Mouse (Mus musculus): ENCODE data around the gene Nmi.

DNA sequence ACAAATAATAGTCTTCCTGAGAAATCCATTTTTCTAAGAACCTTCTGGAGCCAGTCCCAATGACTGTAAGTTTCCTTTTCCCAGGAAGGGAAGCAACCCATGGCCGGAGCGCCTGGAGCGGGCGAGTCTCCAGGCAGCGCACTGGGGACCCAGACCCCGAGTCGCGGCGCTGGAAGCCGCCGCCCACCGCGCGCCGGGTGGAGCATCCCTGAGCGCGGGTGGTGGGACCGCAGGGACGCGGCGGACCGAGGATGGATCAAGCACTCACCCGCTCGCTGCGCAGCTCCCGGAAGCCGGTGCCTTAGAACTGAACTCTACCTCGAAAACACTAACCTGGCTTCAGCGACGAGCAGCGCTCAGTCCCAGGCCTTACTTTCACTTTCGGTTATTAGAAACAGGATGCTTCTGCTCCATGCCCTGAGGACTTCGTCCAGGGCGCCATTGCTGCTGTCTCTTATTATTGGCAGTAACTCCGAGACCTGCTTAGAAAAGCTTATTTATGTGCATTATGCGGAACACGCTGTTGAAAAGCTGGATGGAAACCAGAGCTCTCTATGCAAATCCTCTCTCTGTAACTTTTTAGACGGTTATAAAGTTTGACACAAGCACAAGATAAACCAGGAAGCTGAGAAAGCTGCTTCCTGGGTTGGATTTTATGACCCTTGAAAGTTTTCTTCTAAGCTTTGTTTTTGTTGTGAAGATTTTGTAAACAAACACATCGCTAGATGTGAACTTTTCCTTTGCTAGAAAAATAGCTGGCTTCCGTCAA, 469 bp downstream of the Nmi start:
- TF ChIP-seq CTCF (IDR thresholded peaks at IDR 0.05; ENCODE audit: borderline replicate concordance, extremely low read depth, insufficient read depth, insufficient read length) = no peak
- 0 out of 2 replicates have a peak, but pooled peaks have one; percentile 24 for TF ChIP-seq POLR2A (IDR thresholded peaks at IDR 0.05; ENCODE audit: borderline replicate concordance, extremely low read depth, insufficient read depth, insufficient read length, poor library complexity, severe bottlenecking)
